Mouse (Mus musculus) spleen, adult 2 months (tissue): ENCODE measurements around the gene Nrip1.

Experiments
- CTCF ChIP-seq: fragments of 200-500 bp; IDR thresholded peaks from 2 replicates; pipeline ENCODE4 v1.5.1; 2011; ENCODE audit warnings: mild to moderate bottlenecking, inconsistent platforms; ENCODE audit not compliant: insufficient read depth, insufficient read length, insufficient replicate concordance; ENCODE audit errors: extremely low read depth
- POLR2A ChIP-seq: fragments of 200-500 bp; IDR thresholded peaks from 2 replicates; pipeline ENCODE4 v1.6.1; 2011; ENCODE audit warnings: low read depth, low read length, inconsistent platforms

DNA sequence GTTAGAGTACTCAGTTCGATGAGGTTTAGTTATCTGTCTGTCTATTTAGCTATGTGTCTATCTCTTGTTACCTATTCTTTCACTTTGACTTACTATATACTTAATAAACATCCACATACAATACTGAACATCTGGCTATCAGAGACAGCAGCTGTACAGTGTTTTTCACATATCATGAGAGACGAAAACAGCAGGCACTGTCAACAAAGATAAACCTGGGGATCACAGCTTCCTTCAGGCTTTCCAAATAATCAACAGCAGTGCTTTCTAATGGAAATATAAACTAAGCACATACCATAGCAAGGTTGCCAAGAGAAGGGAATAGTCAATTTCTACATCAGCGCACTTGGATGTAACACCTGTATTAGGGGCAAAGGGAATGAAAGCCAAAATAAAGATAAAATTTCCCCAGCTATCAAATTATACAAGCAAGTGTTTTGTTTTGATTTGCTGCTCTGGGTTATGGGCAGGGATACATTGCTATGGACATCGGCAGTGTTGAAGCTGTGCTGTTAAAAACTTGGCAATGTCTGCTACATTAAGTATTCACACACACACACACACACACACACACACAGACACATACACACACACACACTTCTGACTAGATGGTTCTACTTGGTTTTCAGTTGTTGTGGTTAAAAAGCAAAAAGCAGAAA is 35.2 kb upstream of the Nrip1 start:
- TF ChIP-seq POLR2A: no peak
- TF ChIP-seq CTCF: no peak
